Mouse (Mus musculus): ENCODE data around the gene Twf1. TPM values are rescaled to one million over a fixed set of nuclear protein-coding genes. Genes with fewer than 3 reads are reported as not detected.
A peak's percentile ranks its signal among the peaks of the same experiment; 100 is the strongest.

Twf1 gene
- polyA plus RNA-seq, 1 experiment from 2014 or later, result 88.9 TPM

GRCm38 (mm10) chr15:94600145-94600707 lies 10.5 kb upstream of the Twf1 start:
- no peak overlapping the region for H3K9ac ChIP-seq
- no peaks in the 10 kb centered on the region for H3K36me3 ChIP-seq
- no peak for ATAC-seq (replicated peaks; ENCODE audit: low FRiP score)
- no peak overlapping the region for H3K27ac ChIP-seq
- no peaks in the 10 kb centered on the region for H3K9me3 ChIP-seq (replicated peaks)
- peaks cover 12% of the 10 kb centered on the region for H3K4me1 ChIP-seq
- H3K4me3 ChIP-seq (replicated peaks), result no peak overlapping the region
- WGBS, result 58% methylated on average over 11 of the region's 11 CpGs
- no peaks in the 10 kb centered on the region for H3K27me3 ChIP-seq
- no peak overlapping the region for H3K4me2 ChIP-seq

- H3K9ac ChIP-seq, result no peak overlapping the region
- no peaks in the 10 kb centered on the region for H3K27me3 ChIP-seq
- H3K4me2 ChIP-seq, result no peak overlapping the region
- peaks cover 12% of the 10 kb centered on the region for H3K4me1 ChIP-seq
- H3K9me3 ChIP-seq (replicated peaks), result no peaks in the 10 kb centered on the region
- no peaks in the 10 kb centered on the region for H3K36me3 ChIP-seq
- no peak overlapping the region for H3K27ac ChIP-seq
- 64% methylated on average over 1 of the region's 1 CpGs for WGBS
- no peak for ATAC-seq (replicated peaks; ENCODE audit: low FRiP score)
- H3K4me3 ChIP-seq (replicated peaks), result no peak overlapping the region
These were observed 3.9 kb upstream of the Twf1 start for GRCm38 (mm10) chr15:94593586-94593985.

- H3K27ac ChIP-seq, result no peak overlapping the region
- WGBS, result 33% methylated on average over 4 of the region's 4 CpGs
- no peak overlapping the region for H3K9ac ChIP-seq
These were observed 1.7 kb upstream of the Twf1 start for GRCm38 (mm10) chr15:94591356-94591755.

GRCm38 (mm10) chr15:94590083-94590482 lies 394 bp upstream of the Twf1 start:
- Histone ChIP-seq H3K9me3 (replicated peaks) (no peaks in the 10 kb centered on the region), H3K9ac (0 out of 2 replicates have a peak overlapping the region, but pooled peaks have one; percentile 17), H3K27me3 (no peaks in the 10 kb centered on the region), H3K4me1 (peaks cover 19% of the 10 kb centered on the region), H3K36me3 (peaks cover 13% of the 10 kb centered on the region), H3K4me3 (replicated peaks) (peak overlapping the region; percentile 98), H3K27ac (peak overlapping the region; percentile 66; the same call in 1 of the 2 replicates), H3K4me2 (peak overlapping the region; percentile 57)
- ATAC-seq (replicated peaks; ENCODE audit: low FRiP score), result peak; percentile 31; the same call in 1 of the 2 replicates
- 14% methylated on average over 8 of the region's 8 CpGs for WGBS

More at GRCm38 (mm10) chr15:94591356-94591755, 1.7 kb upstream of the Twf1 start:
- Histone ChIP-seq H3K4me3 (replicated peaks) (no peak overlapping the region), H3K36me3 (peaks cover under 1% of the 10 kb centered on the region; the same call in 1 of the 2 replicates), H3K27me3 (no peaks in the 10 kb centered on the region), H3K4me1 (peaks cover 19% of the 10 kb centered on the region), H3K4me2 (no peak overlapping the region), H3K9me3 (replicated peaks) (no peaks in the 10 kb centered on the region)
- no peak for ATAC-seq (replicated peaks; ENCODE audit: low FRiP score)

- Histone ChIP-seq H3K9ac (0 out of 2 replicates have a peak overlapping the region, but pooled peaks have one; percentile 31), H3K4me3 (replicated peaks) (no peak overlapping the region; the same call in 1 of the 2 replicates)
- WGBS, result 79% methylated on average over 9 of the region's 9 CpGs
These were observed 1.6 kb downstream of the Twf1 start for GRCm38 (mm10) chr15:94587826-94588715.

GRCm38 (mm10) chr15:94584738-94585137 lies 5.0 kb downstream of the Twf1 start:
- H3K27me3 ChIP-seq, result no peaks in the 10 kb centered on the region
- H3K4me3 ChIP-seq (replicated peaks), result no peak overlapping the region
- H3K27ac ChIP-seq, result no peak overlapping the region
- H3K4me2 ChIP-seq, result no peak overlapping the region
- no peaks in the 10 kb centered on the region for H3K9me3 ChIP-seq (replicated peaks)
- H3K9ac ChIP-seq, result no peak overlapping the region
- ATAC-seq (replicated peaks; ENCODE audit: low FRiP score), result no peak
- 92% methylated on average over 4 of the region's 4 CpGs for WGBS
- peaks cover 19% of the 10 kb centered on the region for H3K4me1 ChIP-seq
- peaks cover 63% of the 10 kb centered on the region for H3K36me3 ChIP-seq

More at GRCm38 (mm10) chr15:94587826-94588715, 1.6 kb downstream of the Twf1 start:
- Histone ChIP-seq H3K9me3 (replicated peaks) (no peaks in the 10 kb centered on the region), H3K36me3 (peaks cover 33% of the 10 kb centered on the region), H3K27ac (no peak overlapping the region), H3K4me1 (peaks cover 21% of the 10 kb centered on the region), H3K4me2 (peak overlapping the region; percentile 69), H3K27me3 (no peaks in the 10 kb centered on the region)
- no peak for ATAC-seq (replicated peaks; ENCODE audit: low FRiP score)

GRCm38 (mm10) chr15:94583153-94583552 lies 6.5 kb downstream of the Twf1 start:
- 80% methylated on average over 10 of the region's 10 CpGs for WGBS
- Histone ChIP-seq H3K4me2 (no peak overlapping the region), H3K9ac (no peak overlapping the region), H3K4me3 (replicated peaks) (no peak overlapping the region), H3K36me3 (peaks cover 77% of the 10 kb centered on the region), H3K27ac (peak overlapping the region; percentile 11; the same call in 1 of the 2 replicates), H3K27me3 (no peaks in the 10 kb centered on the region), H3K4me1 (peaks cover 13% of the 10 kb centered on the region), H3K9me3 (replicated peaks) (no peaks in the 10 kb centered on the region)
- ATAC-seq (replicated peaks; ENCODE audit: low FRiP score), result no peak

- peak; percentile 69; the same call in 1 of the 2 replicates for ATAC-seq (replicated peaks; ENCODE audit: low FRiP score)
- WGBS, result 30% methylated on average over 7 of the region's 7 CpGs
- H3K4me1 ChIP-seq, result 0 out of 2 replicates have a peak, but pooled peaks cover 8% of the 10 kb centered on the region
- H3K9me3 ChIP-seq (replicated peaks), result no peaks in the 10 kb centered on the region
- H3K27me3 ChIP-seq, result no peaks in the 10 kb centered on the region
- H3K9ac ChIP-seq, result no peak overlapping the region
- no peak overlapping the region for H3K4me2 ChIP-seq
- peaks cover 79% of the 10 kb centered on the region for H3K36me3 ChIP-seq
- peak overlapping the region; percentile 11 for H3K27ac ChIP-seq
- H3K4me3 ChIP-seq (replicated peaks), result no peak overlapping the region
These were observed 7.6 kb downstream of the Twf1 start for GRCm38 (mm10) chr15:94582000-94582593.

GRCm38 (mm10) chr15:94574566-94575268 lies 15.0 kb downstream of the Twf1 start:
- H3K4me2 ChIP-seq, result no peak overlapping the region
- H3K36me3 ChIP-seq, result peaks cover 16% of the 10 kb centered on the region
- no peak overlapping the region for H3K4me3 ChIP-seq (replicated peaks)
- H3K9ac ChIP-seq, result no peak overlapping the region
- no peaks in the 10 kb centered on the region for H3K4me1 ChIP-seq
- no peak for ATAC-seq (replicated peaks; ENCODE audit: low FRiP score)
- WGBS, result 71% methylated on average over 4 of the region's 4 CpGs
- no peaks in the 10 kb centered on the region for H3K27me3 ChIP-seq
- no peaks in the 10 kb centered on the region for H3K9me3 ChIP-seq (replicated peaks)
- no peak overlapping the region for H3K27ac ChIP-seq

GRCm38 (mm10) chr15:94572746-94573145 lies 16.9 kb downstream of the Twf1 start:
- H3K9me3 ChIP-seq (replicated peaks), result no peaks in the 10 kb centered on the region
- H3K36me3 ChIP-seq, result no peaks in the 10 kb centered on the region
- H3K4me3 ChIP-seq (replicated peaks), result no peak overlapping the region
- no peaks in the 10 kb centered on the region for H3K27me3 ChIP-seq
- no peak for ATAC-seq (replicated peaks; ENCODE audit: low FRiP score)
- no peaks in the 10 kb centered on the region for H3K4me1 ChIP-seq
- no peak overlapping the region for H3K9ac ChIP-seq
- no peak overlapping the region for H3K27ac ChIP-seq
- H3K4me2 ChIP-seq, result no peak overlapping the region
- WGBS, result 79% methylated on average over 7 of the region's 8 CpGs

- ATAC-seq (replicated peaks; ENCODE audit: low FRiP score), result no peak
- 86% methylated on average over 4 of the region's 4 CpGs for WGBS
- H3K9me3 ChIP-seq (replicated peaks), result no peaks in the 10 kb centered on the region
- no peak overlapping the region for H3K4me3 ChIP-seq (replicated peaks)
- H3K4me1 ChIP-seq, result no peaks in the 10 kb centered on the region
- no peaks in the 10 kb centered on the region for H3K27me3 ChIP-seq
- H3K36me3 ChIP-seq, result no peaks in the 10 kb centered on the region; the same call in 1 of the 2 replicates
- no peak overlapping the region for H3K4me2 ChIP-seq
- H3K9ac ChIP-seq, result no peak overlapping the region
- no peak overlapping the region for H3K27ac ChIP-seq
These were observed 18.2 kb downstream of the Twf1 start for GRCm38 (mm10) chr15:94571501-94571900.

Data from kidney, embryonic 15.5 days (tissue).